Mouse (Mus musculus) intestine, postnatal 0 days (tissue): ENCODE results near the gene Itpripl2. TPM values are rescaled to one million over a fixed set of nuclear protein-coding genes. Genes with fewer than 3 reads are reported as not detected.
A peak's percentile ranks its signal among the peaks of the same experiment; 100 is the strongest.

Experiments
- ATAC-seq: fragments of 200-750 bp; cut with Nextera tagmentation; 2 replicates; pipeline ENCODE4 v1.8.0; 2017; ENCODE audit warnings: mild to moderate bottlenecking, moderate TSS enrichment, moderate library complexity
- H3K27ac ChIP-seq: fragments of 300-500 bp; sonication (generic); 2 replicates; pipeline ENCODE4 v1.5.1; 2014; ENCODE audit warnings: mild to moderate bottlenecking, low read depth, low read length, moderate library complexity
- H3K27me3 ChIP-seq: fragments of 300-500 bp; sonication (generic); replicated peaks from 2 replicates; pipeline ENCODE4 v1.6.1; 2014; ENCODE audit warnings: low read length, mixed read lengths; ENCODE audit not compliant: control insufficient read depth, insufficient read depth
- H3K36me3 ChIP-seq: fragments of 300-500 bp; sonication (generic); 2 replicates; pipeline ENCODE4 v1.6.1; 2014; ENCODE audit warnings: mild to moderate bottlenecking, moderate library complexity; ENCODE audit not compliant: control insufficient read depth, insufficient read depth
- H3K4me1 ChIP-seq: fragments of 300-500 bp; sonication (generic); replicated peaks from 2 replicates; pipeline ENCODE4 v1.6.1; 2014; ENCODE audit warnings: antibody characterized with exemption, low read length, mixed read lengths; ENCODE audit not compliant: control insufficient read depth, insufficient read depth
- H3K4me2 ChIP-seq: fragments of 300-500 bp; sonication (generic); replicated peaks from 2 replicates; pipeline ENCODE4 v1.6.1; 2014; ENCODE audit warnings: low read depth, mild to moderate bottlenecking, moderate library complexity
- H3K4me3 ChIP-seq: fragments of 300-500 bp; sonication (generic); 2 replicates; pipeline ENCODE4 v1.5.1; 2014; ENCODE audit warnings: low read depth, low read length
- H3K9ac ChIP-seq: fragments of 300-500 bp; sonication (generic); 2 replicates; pipeline ENCODE4 v1.6.1; 2014; ENCODE audit warnings: mild to moderate bottlenecking, low read depth, low read length
- H3K9me3 ChIP-seq: fragments of 300-500 bp; sonication (generic); 2 replicates; pipeline ENCODE4 v1.6.1; 2016; ENCODE audit warnings: mixed run types; ENCODE audit not compliant: control insufficient read depth
- CTCF ChIP-seq: sonication (generic); IDR thresholded peaks from 2 replicates; pipeline ENCODE4 v1.5.1; 2016; ENCODE audit warnings: low read depth, mild to moderate bottlenecking, control low read depth, antibody characterized with exemption, moderate library complexity
- WGBS: fragments of 180-500 bp; shearing (Covaris S2); extraction: QIAGEN DNeasy Blood & Tissue Kit; methylation state at CpG from one replicate; pipeline ENCODE4 v1.1.7; 2014; 5-methylcytosine and 5-hydroxymethylcytosine counted together
- polyA plus RNA-seq: library from polyadenylated mRNA; unstranded; fragments of >200 nt; fragmentation: Nextera tagmentation; extraction: Ambion mirVana; gene quantifications from 2 replicates; pipeline ENCODE4 v1.2.1, GENCODE M21; 2015

Gene Itpripl2
- polyA plus RNA-seq, 1 experiment from 2014 or later = 4.6 TPM

GRCm38 (mm10) chr7:118448134-118448967, 43.4 kb downstream of the Itpripl2 start, which contains the start of gene Syt17:
TSS of gene Syt17 (minus strand) at chr7:118448222.
- H3K27me3 ChIP-seq = peaks cover 15% of the 10 kb centered on the region; the same call in 1 of the 2 replicates
- H3K4me3 ChIP-seq = peak within 1 kb of the TSS; percentile 62
- H3K4me1 ChIP-seq = no peaks in the 10 kb centered on the region; the same call in 1 of the 2 replicates
- TF ChIP-seq CTCF = peak; percentile 82
- peak within 1 kb of the TSS; percentile 48 for H3K9ac ChIP-seq
- no peaks in the 10 kb centered on the region for H3K36me3 ChIP-seq
- H3K4me2 ChIP-seq = peak within 1 kb of the TSS; percentile 98
- H3K27ac ChIP-seq = no peak within 1 kb of the TSS
- H3K9me3 ChIP-seq = no peaks in the 10 kb centered on the region
- 1% methylated on average over 54 of the region's 58 CpGs for WGBS
- ATAC-seq = peak; percentile 61

- H3K4me3 ChIP-seq = peak overlapping the region; percentile 62
- WGBS = under 1% methylated on average over 63 of the region's 65 CpGs
- peaks cover 15% of the 10 kb centered on the region; the same call in 1 of the 2 replicates for H3K27me3 ChIP-seq
- H3K27ac ChIP-seq = no peak overlapping the region
- peak overlapping the region; percentile 48 for H3K9ac ChIP-seq
- H3K4me2 ChIP-seq = peak overlapping the region; percentile 98
- H3K9me3 ChIP-seq = no peaks in the 10 kb centered on the region
- no peaks in the 10 kb centered on the region for H3K36me3 ChIP-seq
- no peak for TF ChIP-seq CTCF
- ATAC-seq = 0 out of 2 replicates have a peak, but pooled peaks have one; percentile 11
- no peaks in the 10 kb centered on the region; the same call in 1 of the 2 replicates for H3K4me1 ChIP-seq
Measured at GRCm38 (mm10) chr7:118447291-118448133, 44.3 kb downstream of the Itpripl2 start.

- H3K4me2 ChIP-seq = no peak overlapping the region
- H3K9me3 ChIP-seq = no peaks in the 10 kb centered on the region
- H3K4me1 ChIP-seq = no peaks in the 10 kb centered on the region; the same call in 1 of the 2 replicates
- no peak overlapping the region for H3K27ac ChIP-seq
- TF ChIP-seq CTCF = no peak
- no peak for ATAC-seq
- WGBS = 57% methylated on average over 7 of the region's 7 CpGs
- H3K27me3 ChIP-seq = peaks cover 15% of the 10 kb centered on the region; the same call in 1 of the 2 replicates
- H3K4me3 ChIP-seq = no peak overlapping the region
- H3K36me3 ChIP-seq = no peaks in the 10 kb centered on the region
- no peak overlapping the region for H3K9ac ChIP-seq
Measured at GRCm38 (mm10) chr7:118443895-118444485, 47.8 kb downstream of the Itpripl2 start.

- Histone ChIP-seq H3K27ac (no peak overlapping the region), H3K27me3 (peaks cover 15% of the 10 kb centered on the region; the same call in 1 of the 2 replicates), H3K4me1 (no peaks in the 10 kb centered on the region; the same call in 1 of the 2 replicates), H3K4me3 (no peak overlapping the region), H3K4me2 (0 out of 2 replicates have a peak overlapping the region, but pooled peaks have one; percentile 9), H3K36me3 (no peaks in the 10 kb centered on the region), H3K9ac (no peak overlapping the region), H3K9me3 (no peaks in the 10 kb centered on the region)
- no peak for ATAC-seq
- WGBS = 18% methylated on average over 9 of the region's 9 CpGs
- no peak for TF ChIP-seq CTCF
Measured at GRCm38 (mm10) chr7:118443371-118443770, 48.4 kb downstream of the Itpripl2 start.

GRCm38 (mm10) chr7:118441535-118441934, 50.2 kb downstream of the Itpripl2 start:
- Histone ChIP-seq H3K4me3 (no peak overlapping the region), H3K9me3 (no peaks in the 10 kb centered on the region), H3K4me2 (no peak overlapping the region), H3K9ac (no peak overlapping the region), H3K27me3 (0 out of 2 replicates have a peak, but pooled peaks cover 3% of the 10 kb centered on the region), H3K4me1 (no peaks in the 10 kb centered on the region), H3K36me3 (no peaks in the 10 kb centered on the region), H3K27ac (no peak overlapping the region)
- 78% methylated on average over 6 of the region's 6 CpGs for WGBS
- TF ChIP-seq CTCF = no peak
- ATAC-seq = no peak
